Mouse (Mus musculus): ENCODE results near the gene Rasal1.

- TF ChIP-seq CTCF (IDR thresholded peaks at IDR 0.05; ENCODE audit: extremely low read depth, insufficient read depth, insufficient read length, insufficient replicate concordance) (no peak), POLR2A (IDR thresholded peaks at IDR 0.05; ENCODE audit: low read depth, low read length) (0 out of 2 replicates have a peak, but pooled peaks have one; percentile 13)
These were observed 27.4 kb upstream of the Rasal1 start for GRCm38 (mm10) chr5:120621078-120621765.

Data from spleen, adult 2 months (tissue).